Mouse (Mus musculus): ENCODE data around the gene Spag9. TPM values are rescaled to one million over a fixed set of nuclear protein-coding genes. Genes with fewer than 3 reads are reported as not detected.
A peak's percentile ranks its signal among the peaks of the same experiment; 100 is the strongest.

Spag9 gene
- total and polyA plus RNA-seq, 3 experiments: 21.0 to 32.1 (median 22.6) TPM

DNA sequence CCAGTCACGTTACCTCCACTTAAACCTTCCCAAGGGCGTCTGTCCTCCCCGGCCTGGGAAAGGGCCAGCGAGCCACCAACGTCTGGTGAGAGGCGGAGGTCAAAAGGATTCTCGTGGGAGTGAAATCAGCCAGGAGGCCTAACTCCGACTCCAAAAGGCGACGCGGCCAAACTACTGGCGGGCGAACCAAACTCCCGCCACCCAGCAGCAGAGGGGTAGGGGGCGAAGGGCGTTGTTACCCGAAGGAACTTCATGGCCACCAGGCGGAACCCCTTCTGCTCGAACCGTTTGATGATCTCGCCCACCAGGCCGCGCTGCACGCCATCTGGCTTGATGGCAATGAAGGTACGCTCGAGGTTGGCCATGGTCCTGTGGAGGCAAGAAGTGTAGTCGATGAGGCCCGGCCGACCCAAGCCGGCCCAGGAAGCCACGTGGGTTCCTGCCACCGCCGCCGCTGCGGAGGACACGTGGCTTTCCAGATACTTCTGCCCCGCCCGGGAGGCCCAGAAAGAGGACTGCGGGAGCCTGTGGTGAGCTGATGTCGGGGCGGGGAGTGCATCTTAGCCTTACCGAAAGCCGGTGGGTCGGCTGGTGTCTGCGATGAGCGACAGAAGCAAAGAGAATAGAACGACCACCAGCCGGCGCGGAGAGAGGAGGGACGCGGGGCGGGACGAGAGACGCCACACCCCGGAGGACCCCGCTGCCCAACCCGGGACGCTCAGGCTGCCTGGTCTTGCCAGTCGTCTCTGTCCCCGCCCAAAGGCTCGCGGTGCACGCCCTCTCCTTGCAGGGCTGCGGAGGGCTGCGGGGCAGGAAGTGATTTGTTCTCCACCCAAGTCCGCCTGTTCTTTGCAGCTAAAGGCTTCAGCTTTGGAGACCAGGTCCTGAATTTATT, 40.4 kb upstream of the Spag9 start:
- Histone ChIP-seq H3K36me3 (replicated peaks in 1 of 2; ENCODE audit: control insufficient read depth in 1 of 2, insufficient read depth in 1 of 2, low read length in 1 of 2) (peaks cover 41 to 69% of the 10 kb centered on the region in 2 experiments), H3K4me1 (ENCODE audit: control insufficient read depth in 1 of 2, insufficient read depth in 2 of 2) (peaks cover 6 to 52% of the 10 kb centered on the region in 2 experiments; a peak in 3 of 4 replicates), H3K27ac (ENCODE audit: insufficient read depth, low read depth) (peak overlapping the region; percentile 48), H3K27me3 (replicated peaks) (no peaks in the 10 kb centered on the region), H3K4me2 (ENCODE audit: insufficient read depth, low read depth, poor library complexity, severe bottlenecking) (peak overlapping the region; percentile 73), H3K9me3 (replicated peaks; ENCODE audit: low read length) (no peaks in the 10 kb centered on the region), H3K4me3 (replicated peaks in 1 of 3; ENCODE audit: low read depth in 2 of 3, low read length in 2 of 3, poor library complexity in 1 of 3) (peak overlapping the region; percentile 72 to 89 (median 82)), H3K79me2 (replicated peaks; ENCODE audit: control insufficient read depth, extremely low read depth, insufficient read depth, poor library complexity, severe bottlenecking) (peaks cover 42% of the 10 kb centered on the region), H3K9ac (ENCODE audit: insufficient read depth, low read depth) (peak overlapping the region; percentile 84)
- in situ Hi-C loops (cut with MboI; ENCODE audit: low pct_ligation_motif_present, low pct_unique_long_range_greater_than_20kb, low sequenced_read_pairs): loop anchor here (25.0 kb wide), 1 partner anchor 307 kb away; no protein-coding TSS in a partner anchor
- peak; percentile 96 for DNase-seq (ENCODE audit: extremely low read depth)
- dilution Hi-C loops (cut with MboI; ENCODE audit: extremely low pct_ligation_motif_present, extremely low pct_unique_long_range_greater_than_20kb, low sequenced_read_pairs): no loop called here
- TF ChIP-seq POLR2AphosphoS2 (IDR thresholded peaks at IDR 0.05; ENCODE audit: low read depth, low read length) (peak; percentile 84; the same call in 1 of the 2 replicates), TBP (conservative IDR thresholded peaks at IDR 0.05; ENCODE audit: low read depth, low read length) (peak; percentile 57; the same call in 1 of the 2 replicates), MYC (IDR thresholded peaks at IDR 0.05; ENCODE audit: low read depth, low read length) (peak; percentile 100), ZC3H11A (IDR thresholded peaks at IDR 0.05; ENCODE audit: low read depth, low read length) (no peak), MXI1 (IDR thresholded peaks at IDR 0.05; ENCODE audit: low read depth, low read length) (peak; percentile 100), CTCF (conservative IDR thresholded peaks at IDR 0.05 in 1 of 2, IDR thresholded peaks at IDR 0.05 in 1 of 2; ENCODE audit: low read depth in 2 of 2, low read length in 2 of 2) (peak in 1 of 2 experiments; percentile 12; a peak in 2 of 4 replicates), HCFC1 (IDR thresholded peaks at IDR 0.05; ENCODE audit: low read depth, low read length) (peak; percentile 51; the same call in 1 of the 2 replicates), MEF2A (IDR thresholded peaks at IDR 0.05; ENCODE audit: borderline replicate concordance, low read depth, low read length) (peak; percentile 22; the same call in 1 of the 2 replicates), RAD21 (IDR thresholded peaks at IDR 0.05; ENCODE audit: low read depth, low read length) (no peak), NRF1 (IDR thresholded peaks at IDR 0.05; ENCODE audit: low read depth, low read length) (peak; percentile 57), POLR2A (IDR thresholded peaks at IDR 0.05; ENCODE audit: low read depth, low read length) (peak; percentile 96), EP300 (IDR thresholded peaks at IDR 0.05; ENCODE audit: low read length) (no peak), RCOR1 (conservative IDR thresholded peaks at IDR 0.05; ENCODE audit: low read depth, low read length) (0 out of 2 replicates have a peak, but pooled peaks have one; percentile 3), ETS1 (conservative IDR thresholded peaks at IDR 0.05; ENCODE audit: low read depth, low read length) (0 out of 2 replicates have a peak, but pooled peaks have one; percentile 7), TCF12 (IDR thresholded peaks at IDR 0.05; ENCODE audit: low read depth, low read length) (peak; percentile 73), UBTF (IDR thresholded peaks at IDR 0.05; ENCODE audit: low read depth, low read length) (peak; percentile 74; the same call in 1 of the 2 replicates), NELFE (IDR thresholded peaks at IDR 0.05; ENCODE audit: low read depth, low read length) (peak; percentile 97), ELF1 (IDR thresholded peaks at IDR 0.05; ENCODE audit: low read depth, low read length) (peak; percentile 89), KAT2A (IDR thresholded peaks at IDR 0.05; ENCODE audit: insufficient replicate concordance, low read length) (peak; percentile 49; the same call in 1 of the 2 replicates), SMC3 (IDR thresholded peaks at IDR 0.05; ENCODE audit: low read depth, low read length) (no peak), MAZ (IDR thresholded peaks at IDR 0.05; ENCODE audit: low read depth, low read length) (no peak; the same call in 1 of the 2 replicates), USF1 (IDR thresholded peaks at IDR 0.05; ENCODE audit: low read depth, low read length) (peak; percentile 81), SIN3A (IDR thresholded peaks at IDR 0.05; ENCODE audit: low read length) (peak; percentile 98), IRF4 (IDR thresholded peaks at IDR 0.05; ENCODE audit: low read depth, low read length) (no peak; the same call in 1 of the 2 replicates), BHLHE40 (IDR thresholded peaks at IDR 0.05; ENCODE audit: low read depth, low read length) (peak; percentile 36), E2F4 (IDR thresholded peaks at IDR 0.05; ENCODE audit: insufficient replicate concordance, low read depth, low read length) (no peak), MAX (IDR thresholded peaks at IDR 0.05; ENCODE audit: low read length) (peak; percentile 99), JUND (conservative IDR thresholded peaks at IDR 0.05; ENCODE audit: low read depth, low read length) (0 out of 2 replicates have a peak, but pooled peaks have one; percentile 12), CHD2 (IDR thresholded peaks at IDR 0.05; ENCODE audit: low read length) (peak; percentile 69), CHD1 (IDR thresholded peaks at IDR 0.05; ENCODE audit: low read depth, low read length) (no peak), PAX5 (IDR thresholded peaks at IDR 0.05; ENCODE audit: low read length) (no peak), MAFK (IDR thresholded peaks at IDR 0.05; ENCODE audit: insufficient replicate concordance, low read length) (0 out of 2 replicates have a peak, but pooled peaks have one; percentile 32), ZKSCAN1 (IDR thresholded peaks at IDR 0.05; ENCODE audit: borderline replicate concordance, low read depth, low read length) (no peak), USF2 (conservative IDR thresholded peaks at IDR 0.05; ENCODE audit: low read depth, low read length) (peak; percentile 32; the same call in 1 of the 2 replicates), ZMIZ1 (IDR thresholded peaks at IDR 0.05; ENCODE audit: low read depth, low read length) (peak; percentile 74), JUN (IDR thresholded peaks at IDR 0.05; ENCODE audit: insufficient read depth, low read depth, low read length) (no peak), ZNF384 (IDR thresholded peaks at IDR 0.05; ENCODE audit: low read depth, low read length) (no peak)

All from CH12.LX (cell line).